Comparison of ENCODE assay signal across 8 mouse cellular contexts in the genomic region with DNA sequence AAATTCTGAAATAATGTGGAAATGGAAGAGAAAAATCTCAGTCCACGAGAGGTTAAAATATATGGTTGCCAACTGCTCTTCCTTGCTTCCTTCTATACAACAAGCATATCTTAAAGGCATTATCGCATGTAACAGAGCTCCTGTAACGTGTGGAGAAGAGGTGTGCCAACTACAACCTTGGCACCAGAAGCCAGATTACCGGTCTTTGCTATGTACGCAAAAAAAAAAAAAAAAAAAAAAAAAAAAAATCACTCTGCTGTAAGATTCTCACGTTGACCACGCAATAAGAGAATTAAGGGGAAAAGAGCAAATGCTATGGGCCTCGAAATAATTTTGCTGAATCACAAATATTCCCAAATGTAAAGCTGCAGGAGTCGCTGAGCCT. TPM values are rescaled to one million over a fixed set of nuclear protein-coding genes. Genes with fewer than 3 reads are reported as not detected.
DNase-seq lines count a peak whose midpoint lies in the region; ATAC-seq and TF ChIP-seq lines count a peak whose summit lies in the region.

No protein-coding gene starts in this region.

- TF ChIP-seq POLR2A in olfactory bulb, adult 2 months (IDR thresholded peaks at IDR 0.05; ENCODE audit: insufficient read depth, low read depth, low read length): no peak

- no peaks in the 10 kb centered on the region for H3K36me3 ChIP-seq in megakaryocyte, embryonic 14.5 days (replicated peaks; ENCODE audit: low read length)
- no peaks in the 10 kb centered on the region for H3K36me3 ChIP-seq in limb, embryonic 13.5 days

- whole genome bisulfite sequencing in limb, embryonic 13.5 days: 7% methylated on average over 9 of the region's 9 CpGs
- WGBS in olfactory bulb, adult 2 months: 4% methylated on average over 9 of the region's 9 CpGs

- H3K4me3 ChIP-seq in megakaryocyte, embryonic 14.5 days (replicated peaks): peak overlapping the region; percentile 97
- peak overlapping the region; percentile 98 for H3K4me3 ChIP-seq in limb, embryonic 13.5 days
- peak overlapping the region; percentile 92 for H3K4me3 ChIP-seq in olfactory bulb, adult 2 months (ENCODE audit: insufficient read depth, low read depth, low read length)

- no peak for TF ChIP-seq CTCF in olfactory bulb, adult 2 months (IDR thresholded peaks at IDR 0.05; ENCODE audit: insufficient read depth, low read depth, low read length)

- no peaks in the 10 kb centered on the region for H3K9me3 ChIP-seq in megakaryocyte, embryonic 14.5 days
- no peaks in the 10 kb centered on the region for H3K9me3 ChIP-seq in limb, embryonic 13.5 days

- H3K27me3 ChIP-seq in megakaryocyte, embryonic 14.5 days (replicated peaks): no peaks in the 10 kb centered on the region
- H3K27me3 ChIP-seq in limb, embryonic 13.5 days: no peaks in the 10 kb centered on the region

- H3K9ac ChIP-seq in limb, embryonic 13.5 days: peak overlapping the region; percentile 90

- H3K27ac ChIP-seq in limb, embryonic 13.5 days: no peak overlapping the region
- no peak overlapping the region for H3K27ac ChIP-seq in olfactory bulb, adult 2 months (ENCODE audit: insufficient read depth, low read depth, low read length)

- no peak for ATAC-seq in megakaryocyte, adult 5-6 weeks (ENCODE audit: poor library complexity, severe bottlenecking)
- peak; percentile 46 for ATAC-seq in erythroid progenitor cell, adult 5-6 weeks (replicated peaks; ENCODE audit: low FRiP score, poor library complexity, severe bottlenecking)
- ATAC-seq in limb, embryonic 13.5 days (ENCODE audit: low FRiP score, low read depth): no peak

- no peak for DNase-seq in B cell, adult 2 months
- DNase-seq in frontal cortex, postnatal 25 days (ENCODE audit: low spot score in 2 of 2): no peak
- no peak for DNase-seq in frontal cortex, adult 2 months (ENCODE audit: extremely low spot score in 1 of 2, low spot score in 1 of 2)

- peak overlapping the region; percentile 71 for H3K4me2 ChIP-seq in limb, embryonic 13.5 days (replicated peaks)

- peaks cover 35% of the 10 kb centered on the region for H3K4me1 ChIP-seq in megakaryocyte, embryonic 14.5 days
- peaks cover 7% of the 10 kb centered on the region for H3K4me1 ChIP-seq in limb, embryonic 13.5 days
- H3K4me1 ChIP-seq in olfactory bulb, adult 2 months (ENCODE audit: control insufficient read depth, insufficient read depth, low read length): no peaks in the 10 kb centered on the region; the same call in 1 of the 2 replicates

RNA-seq across cellular contexts. Expression of gene Ipo11, which starts 0.9 kb away (rescaled TPM):
- polyA plus RNA-seq in megakaryocyte, embryonic 14.5 days (2012; ENCODE audit: insufficient read depth, low replicate concordance): 8.3 and 72.8 TPM in 2 replicates
- total RNA-seq in megakaryocyte, adult 5-6 weeks (2015): 24.3 and 27.7 TPM in 2 replicates
- 18.3 and 19.0 TPM in 2 replicates for total RNA-seq in megakaryocyte, adult 5-6 weeks (2017)
- total RNA-seq in erythroid progenitor cell, adult 5-6 weeks (2015; ENCODE audit: low replicate concordance): 35.0 and 48.6 TPM in 2 replicates
- 50.1 and 69.7 TPM in 2 replicates for total RNA-seq in erythroid progenitor cell, adult 5-6 weeks (2017; ENCODE audit: low replicate concordance)
- 44.8 and 46.3 TPM in 2 replicates for polyA plus RNA-seq in limb, embryonic 13.5 days (2015; fragmentation: Nextera tagmentation; extraction: Ambion mirVana)
- polyA plus RNA-seq in olfactory bulb, adult 2 months (2012; ENCODE audit: insufficient read depth, insufficient read length, low replicate concordance, missing spikeins): not detected in 2 replicates
- polyA plus RNA-seq in frontal cortex, adult 2 months (2012; rRNA removed): 44.8 and 48.6 TPM in 2 replicates

RNA-seq across cellular contexts. Expression of gene Dimt1, which starts 11.1 kb away (rescaled TPM):
- polyA plus RNA-seq in megakaryocyte, embryonic 14.5 days (2012; ENCODE audit: insufficient read depth, low replicate concordance): 11.9 TPM in 1 of 2 replicates, not detected in the other
- total RNA-seq in megakaryocyte, adult 5-6 weeks (2015): 12.7 and 18.6 TPM in 2 replicates
- 5.7 and 14.6 TPM in 2 replicates for total RNA-seq in megakaryocyte, adult 5-6 weeks (2017)
- 6.5 and 9.2 TPM in 2 replicates for total RNA-seq in erythroid progenitor cell, adult 5-6 weeks (2015; ENCODE audit: low replicate concordance)
- 4.2 and 6.7 TPM in 2 replicates for total RNA-seq in erythroid progenitor cell, adult 5-6 weeks (2017; ENCODE audit: low replicate concordance)
- 52.0 and 53.9 TPM in 2 replicates for polyA plus RNA-seq in limb, embryonic 13.5 days (2015; fragmentation: Nextera tagmentation; extraction: Ambion mirVana)
- not detected in 2 replicates for polyA plus RNA-seq in olfactory bulb, adult 2 months (2012; ENCODE audit: insufficient read depth, insufficient read length, low replicate concordance, missing spikeins)
- 26.3 and 28.4 TPM in 2 replicates for polyA plus RNA-seq in frontal cortex, adult 2 months (2012; rRNA removed)
